Mouse (Mus musculus) hindbrain, embryonic 13.5 days (tissue): ENCODE data around the gene Serpinb1b. TPM values are rescaled to one million over a fixed set of nuclear protein-coding genes. Genes with fewer than 3 reads are reported as not detected.
A peak's percentile ranks its signal among the peaks of the same experiment; 100 is the strongest.

Experiments used
- ATAC-seq: fragments of 200-750 bp; cut with Nextera tagmentation; 2 replicates; pipeline ENCODE4 v1.8.0; 2017; ENCODE audit warnings: moderate TSS enrichment; ENCODE audit not compliant: low FRiP score
- H3K27ac ChIP-seq: fragments of 300-500 bp; sonication (generic); 2 replicates; pipeline ENCODE4 v1.5.1; 2015; ENCODE audit warnings: inconsistent platforms, mild to moderate bottlenecking, moderate library complexity
- H3K27me3 ChIP-seq: fragments of 300-500 bp; sonication (generic); 2 replicates; pipeline ENCODE4 v1.6.1; 2015; ENCODE audit warnings: mild to moderate bottlenecking, inconsistent platforms
- H3K36me3 ChIP-seq: fragments of 300-500 bp; sonication (generic); 2 replicates; pipeline ENCODE4 v1.6.1; 2015; ENCODE audit warnings: mild to moderate bottlenecking, inconsistent platforms
- H3K4me1 ChIP-seq: fragments of 300-500 bp; sonication (generic); replicated peaks from 2 replicates; pipeline ENCODE4 v1.6.1; 2015; ENCODE audit warnings: inconsistent platforms
- H3K4me2 ChIP-seq: fragments of 300-500 bp; sonication (generic); 2 replicates; pipeline ENCODE4 v1.6.1; 2015; ENCODE audit warnings: inconsistent platforms, mild to moderate bottlenecking, moderate library complexity
- H3K4me3 ChIP-seq: fragments of 300-500 bp; sonication (generic); 2 replicates; pipeline ENCODE4 v1.5.1; 2015; ENCODE audit warnings: mild to moderate bottlenecking, inconsistent platforms
- H3K9ac ChIP-seq: fragments of 300-500 bp; sonication (generic); 2 replicates; pipeline ENCODE4 v1.6.1; 2015; ENCODE audit warnings: mild to moderate bottlenecking, inconsistent platforms
- H3K9me3 ChIP-seq: fragments of 300-500 bp; sonication (generic); 2 replicates; pipeline ENCODE4 v1.6.1; 2016; ENCODE audit warnings: inconsistent platforms
- WGBS: fragments of 180-500 bp; shearing (Covaris S2); methylation state at CpG from one replicate; pipeline ENCODE4 v1.1.7; 2015; 5-methylcytosine and 5-hydroxymethylcytosine counted together
- polyA plus RNA-seq: library from polyadenylated mRNA; unstranded; fragments of >200 nt; fragmentation: Nextera tagmentation; extraction: Ambion mirVana; gene quantifications from 2 replicates; pipeline ENCODE4 v1.2.1, GENCODE M21; 2015

Serpinb1b gene
- polyA plus RNA-seq, 1 experiment from 2014 or later, result 14.4 TPM

DNA sequence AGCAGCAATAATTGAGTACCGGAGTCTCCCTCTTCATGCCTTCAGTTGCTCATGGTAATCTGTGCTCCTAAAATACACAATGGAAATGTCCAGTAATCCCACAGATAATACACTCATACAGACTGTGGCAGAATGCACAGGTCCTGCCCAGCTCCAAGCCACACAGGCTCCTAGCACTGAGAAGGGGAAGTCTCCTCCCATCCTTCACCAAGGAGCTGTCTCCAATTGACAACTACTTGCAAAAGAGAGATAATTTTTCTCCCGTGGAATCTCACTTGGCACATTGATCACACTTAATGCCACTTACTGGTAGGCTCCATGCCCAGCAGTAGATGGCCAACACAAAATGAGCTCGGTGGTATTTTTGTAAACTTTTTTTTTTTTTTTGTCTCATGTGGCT is 2.1 kb upstream of the Serpinb1b start:
- Histone ChIP-seq H3K27me3 (no peaks in the 10 kb centered on the region), H3K36me3 (no peaks in the 10 kb centered on the region), H3K4me3 (no peak overlapping the region), H3K9ac (no peak overlapping the region), H3K9me3 (no peaks in the 10 kb centered on the region), H3K4me2 (no peak overlapping the region), H3K4me1 (no peaks in the 10 kb centered on the region), H3K27ac (no peak overlapping the region)
- no peak for ATAC-seq
- WGBS, result 80% methylated on average over 3 of the region's 3 CpGs

DNA sequence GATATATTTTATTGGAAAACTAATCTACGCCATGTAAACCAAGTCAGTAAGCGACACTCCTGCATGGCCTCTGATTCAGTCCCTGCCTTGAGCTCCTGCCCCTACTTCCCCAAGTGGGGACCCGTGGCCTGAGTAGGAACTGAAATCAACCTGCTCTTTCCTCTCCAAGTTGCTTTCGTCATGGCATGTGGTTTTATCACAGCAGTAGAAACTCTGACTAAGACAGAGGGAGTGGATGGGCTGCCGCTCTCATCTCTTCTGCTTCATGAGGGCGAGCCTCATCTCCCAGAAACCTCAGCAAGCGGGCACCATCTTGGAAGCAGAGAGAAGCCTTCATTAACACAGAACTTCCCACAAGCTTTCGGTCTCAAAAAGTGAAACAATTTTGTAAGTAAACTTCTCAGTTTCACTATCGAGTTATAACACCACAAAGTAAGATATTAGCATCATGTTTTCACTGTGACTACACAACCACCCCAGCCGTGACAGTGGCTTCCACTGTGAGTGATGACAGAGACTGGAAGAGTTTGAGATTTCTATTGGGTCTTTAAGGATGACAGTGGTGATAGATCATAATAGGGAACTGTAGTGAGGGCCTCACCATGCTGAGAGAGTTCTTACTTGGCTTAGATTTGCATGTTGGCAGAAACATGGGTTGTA is 1.2 kb upstream of the Serpinb1b start:
- H3K4me3 ChIP-seq, result no peak overlapping the region
- 89% methylated on average over 10 of the region's 10 CpGs for WGBS
- ATAC-seq, result no peak
- no peaks in the 10 kb centered on the region for H3K9me3 ChIP-seq
- H3K4me1 ChIP-seq, result no peaks in the 10 kb centered on the region
- H3K4me2 ChIP-seq, result no peak overlapping the region
- H3K27me3 ChIP-seq, result no peaks in the 10 kb centered on the region
- no peak overlapping the region for H3K27ac ChIP-seq
- no peaks in the 10 kb centered on the region for H3K36me3 ChIP-seq
- H3K9ac ChIP-seq, result no peak overlapping the region

DNA sequence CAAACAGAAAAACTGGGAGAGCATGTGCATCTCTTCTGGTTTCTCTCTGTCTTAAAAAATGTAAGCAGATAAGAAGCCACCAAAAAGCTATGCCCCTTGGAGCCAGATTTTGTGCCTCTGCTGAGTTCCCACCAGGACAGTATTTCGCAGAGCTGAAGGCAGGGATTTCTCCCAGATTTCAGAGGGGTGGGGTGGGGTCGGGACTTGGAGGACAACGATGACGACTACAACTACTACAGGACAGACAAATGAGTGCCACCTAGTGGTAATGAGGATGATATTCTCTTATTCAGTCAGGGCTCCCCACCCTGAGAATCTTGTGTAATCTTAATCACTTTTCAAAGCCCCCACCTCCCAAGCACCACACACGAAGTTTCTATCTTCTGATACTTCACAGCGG is 1.0 kb downstream of the Serpinb1b start:
- Histone ChIP-seq H3K9me3 (no peaks in the 10 kb centered on the region), H3K4me3 (no peak overlapping the region), H3K27me3 (no peaks in the 10 kb centered on the region), H3K27ac (no peak overlapping the region), H3K9ac (no peak overlapping the region), H3K36me3 (no peaks in the 10 kb centered on the region), H3K4me1 (no peaks in the 10 kb centered on the region), H3K4me2 (0 out of 2 replicates have a peak overlapping the region, but pooled peaks have one; percentile 29)
- no peak for ATAC-seq
- 34% methylated on average over 6 of the region's 6 CpGs for WGBS

DNA sequence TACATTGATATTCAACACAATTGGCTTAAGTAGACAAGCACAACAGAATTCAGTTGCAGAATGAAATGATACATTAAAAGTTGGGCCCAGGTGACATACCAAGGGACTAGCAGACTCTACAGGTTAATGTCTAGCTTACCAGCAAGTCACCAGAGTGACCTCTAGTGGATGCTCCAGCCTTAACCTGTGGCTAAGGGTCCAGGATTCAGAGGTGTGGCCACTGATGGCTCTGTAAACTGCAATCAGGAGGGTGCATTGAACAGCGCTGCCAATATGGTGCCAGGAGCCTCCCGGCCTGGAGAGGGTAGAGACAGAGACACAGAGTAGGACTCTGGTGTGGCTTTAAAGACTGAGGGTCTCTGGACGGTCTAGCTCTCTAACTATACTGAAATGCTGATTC is 2.0 kb downstream of the Serpinb1b start:
- no peaks in the 10 kb centered on the region for H3K27me3 ChIP-seq
- peaks cover 5% of the 10 kb centered on the region for H3K4me1 ChIP-seq
- H3K36me3 ChIP-seq, result no peaks in the 10 kb centered on the region
- no peak overlapping the region for H3K27ac ChIP-seq
- no peak overlapping the region for H3K4me2 ChIP-seq
- H3K9me3 ChIP-seq, result no peaks in the 10 kb centered on the region
- ATAC-seq, result no peak
- 28% methylated on average over 3 of the region's 3 CpGs for WGBS
- no peak overlapping the region for H3K4me3 ChIP-seq
- H3K9ac ChIP-seq, result no peak overlapping the region

DNA sequence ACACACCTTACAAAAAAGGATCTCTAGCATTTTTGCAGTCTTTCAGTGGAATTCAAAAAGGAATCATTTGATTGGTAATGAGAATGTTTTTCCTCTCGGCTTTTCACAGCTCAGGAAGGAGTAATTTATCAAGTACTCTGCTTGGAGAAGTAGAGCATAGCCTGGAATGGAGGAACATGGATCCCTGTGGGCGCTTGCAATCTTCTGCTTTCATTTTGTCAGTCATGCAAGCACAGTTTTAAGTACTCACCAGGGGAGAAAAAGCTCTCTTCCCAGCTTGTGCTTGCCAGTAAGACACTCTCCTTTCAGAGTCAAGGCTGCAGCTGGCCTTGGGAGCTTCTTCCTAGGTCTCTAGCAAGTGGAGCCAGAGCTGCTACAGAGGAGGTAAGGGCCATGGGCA is 5.5 kb downstream of the Serpinb1b start:
- no peak for ATAC-seq
- H3K27ac ChIP-seq, result no peak overlapping the region
- peaks cover 8% of the 10 kb centered on the region for H3K4me1 ChIP-seq
- H3K9me3 ChIP-seq, result no peaks in the 10 kb centered on the region
- H3K9ac ChIP-seq, result no peak overlapping the region
- H3K27me3 ChIP-seq, result no peaks in the 10 kb centered on the region
- no peak overlapping the region for H3K4me3 ChIP-seq
- H3K36me3 ChIP-seq, result no peaks in the 10 kb centered on the region
- 59% methylated on average over 2 of the region's 2 CpGs for WGBS
- no peak overlapping the region for H3K4me2 ChIP-seq

DNA sequence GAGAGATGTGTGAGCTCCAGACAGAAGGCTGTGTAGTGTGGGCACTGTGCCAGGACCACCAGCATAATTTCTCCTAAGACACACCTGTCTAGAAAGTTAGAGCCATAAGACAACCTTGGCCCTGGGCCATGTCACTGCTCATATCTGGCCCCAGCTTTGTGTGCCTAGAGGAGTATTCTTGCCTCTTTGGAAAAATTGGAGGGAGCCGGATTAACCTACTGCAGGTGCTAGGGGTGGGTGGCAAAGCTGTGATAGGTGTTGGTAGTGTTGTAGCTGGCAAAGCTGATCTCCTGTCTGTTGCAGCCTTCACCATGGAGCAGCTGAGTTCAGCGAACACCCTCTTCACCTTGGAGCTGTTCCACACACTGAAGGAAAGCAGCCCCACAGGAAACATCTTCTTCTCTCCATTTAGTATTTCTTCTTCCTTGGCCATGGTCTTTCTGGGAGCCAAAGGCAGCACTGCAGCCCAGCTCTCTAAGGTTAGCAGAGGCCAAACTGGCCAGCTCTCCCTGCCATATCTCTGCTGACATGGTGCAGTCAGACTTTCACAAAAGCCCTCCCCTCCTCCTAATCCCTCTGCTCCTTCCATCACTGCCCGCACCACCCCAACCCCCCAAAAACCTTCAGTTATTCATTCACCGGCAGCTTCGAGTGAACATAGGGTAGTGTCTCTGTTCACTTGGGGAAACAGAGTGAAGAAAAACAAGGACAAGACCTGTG is 6.8 kb downstream of the Serpinb1b start:
- Histone ChIP-seq H3K27ac (peak overlapping the region; percentile 35; the same call in 1 of the 2 replicates), H3K9me3 (no peaks in the 10 kb centered on the region), H3K27me3 (no peaks in the 10 kb centered on the region), H3K36me3 (no peaks in the 10 kb centered on the region), H3K4me1 (peaks cover 8% of the 10 kb centered on the region), H3K4me2 (no peak overlapping the region), H3K9ac (no peak overlapping the region), H3K4me3 (no peak overlapping the region)
- 70% methylated on average over 5 of the region's 5 CpGs for WGBS
- peak; percentile 36; the same call in 1 of the 2 replicates for ATAC-seq

DNA sequence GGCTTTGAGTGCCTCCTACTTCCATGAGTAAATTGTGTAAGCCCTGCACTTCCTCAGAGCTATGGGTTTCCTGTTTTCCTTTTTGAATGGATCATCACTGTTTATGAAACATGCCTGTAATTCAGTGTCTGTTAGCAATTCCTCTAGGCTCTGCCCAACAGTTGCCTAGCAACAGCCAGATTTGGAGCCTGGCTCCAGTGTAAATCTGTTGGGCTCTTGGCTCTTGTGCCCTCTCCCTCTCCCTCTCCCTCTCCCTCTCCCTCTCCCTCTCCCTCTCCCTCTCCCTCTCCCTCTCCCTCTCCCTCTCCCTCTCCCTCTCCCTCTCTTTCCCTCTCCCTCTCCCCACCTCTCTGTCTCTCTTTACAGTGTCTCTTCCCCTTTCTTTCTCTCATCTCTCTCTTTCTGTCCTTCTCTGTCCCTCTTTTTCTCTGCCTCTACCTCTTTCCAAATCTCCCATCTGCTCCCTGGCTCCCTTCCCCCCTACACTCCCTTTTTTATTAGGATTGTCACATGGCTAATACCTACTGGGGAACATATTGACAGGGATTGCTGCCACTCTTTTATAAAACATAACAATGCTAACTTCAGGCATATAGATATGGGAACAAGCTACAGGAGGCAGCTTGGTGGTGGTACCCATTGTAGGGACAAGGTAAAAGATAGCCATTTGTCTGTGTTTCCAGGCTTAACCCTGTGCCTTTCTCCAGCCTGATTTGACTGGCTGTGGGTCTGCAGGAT is 7.5 kb downstream of the Serpinb1b start:
- Histone ChIP-seq H3K36me3 (no peaks in the 10 kb centered on the region), H3K4me1 (peaks cover 8% of the 10 kb centered on the region), H3K4me2 (no peak overlapping the region), H3K9me3 (no peaks in the 10 kb centered on the region), H3K27ac (peak overlapping the region; percentile 35; the same call in 1 of the 2 replicates), H3K9ac (no peak overlapping the region), H3K27me3 (no peaks in the 10 kb centered on the region), H3K4me3 (no peak overlapping the region)
- ATAC-seq, result peak; percentile 88

DNA sequence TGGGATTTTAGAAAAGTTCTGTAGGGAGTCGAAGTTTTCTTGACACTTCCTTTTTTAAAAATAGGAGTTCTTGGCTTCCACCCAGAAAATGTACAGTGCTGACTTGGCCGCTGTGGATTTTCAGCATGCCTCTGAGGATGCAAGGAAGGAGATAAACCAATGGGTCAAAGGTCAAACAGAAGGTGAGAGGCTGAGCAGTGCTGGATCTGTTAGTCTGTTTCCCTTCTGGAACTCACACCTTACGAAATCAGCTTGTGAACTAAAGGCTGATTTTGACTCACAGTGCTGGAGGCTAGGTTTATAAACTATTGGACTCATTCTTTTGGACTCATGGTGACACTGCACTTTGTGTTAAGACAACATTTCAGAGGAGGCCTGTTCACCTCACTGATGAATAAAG is 11.2 kb downstream of the Serpinb1b start:
- WGBS, result 89% methylated on average over 3 of the region's 3 CpGs
- ATAC-seq, result no peak
- H3K4me2 ChIP-seq, result no peak overlapping the region

DNA sequence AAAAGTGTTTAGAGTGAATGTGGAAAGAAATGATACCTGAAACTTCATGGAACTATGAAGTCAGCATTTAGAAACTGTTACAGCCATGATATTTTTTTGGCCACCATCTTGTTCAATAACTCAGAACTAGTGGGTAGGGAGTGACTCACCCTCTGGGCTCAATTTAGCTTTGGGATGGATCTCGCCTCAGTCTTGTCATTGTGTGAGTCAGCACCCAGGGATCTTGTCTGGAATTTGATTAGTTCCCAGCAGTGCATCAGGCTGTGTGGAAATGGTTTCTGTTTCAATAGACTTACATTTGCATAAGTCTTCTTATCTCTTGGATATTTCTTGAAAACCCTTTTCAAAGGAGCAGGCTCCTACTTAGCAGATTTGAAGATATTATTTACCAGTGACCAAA is 12.2 kb downstream of the Serpinb1b start:
- Histone ChIP-seq H3K36me3 (no peaks in the 10 kb centered on the region), H3K4me2 (no peak overlapping the region), H3K27me3 (no peaks in the 10 kb centered on the region), H3K27ac (no peak overlapping the region), H3K4me3 (no peak overlapping the region), H3K4me1 (peaks cover 1% of the 10 kb centered on the region), H3K9ac (no peak overlapping the region), H3K9me3 (no peaks in the 10 kb centered on the region)
- WGBS, result 80% methylated on average over 1 of the region's 1 CpGs
- no peak for ATAC-seq

More for the DNA sequence above, 11.2 kb downstream of the Serpinb1b start:
- H3K4me3 ChIP-seq, result no peak overlapping the region
- no peaks in the 10 kb centered on the region for H3K9me3 ChIP-seq
- H3K9ac ChIP-seq, result no peak overlapping the region
- peaks cover 8% of the 10 kb centered on the region for H3K4me1 ChIP-seq
- no peaks in the 10 kb centered on the region for H3K36me3 ChIP-seq
- no peak overlapping the region for H3K27ac ChIP-seq
- no peaks in the 10 kb centered on the region for H3K27me3 ChIP-seq

DNA sequence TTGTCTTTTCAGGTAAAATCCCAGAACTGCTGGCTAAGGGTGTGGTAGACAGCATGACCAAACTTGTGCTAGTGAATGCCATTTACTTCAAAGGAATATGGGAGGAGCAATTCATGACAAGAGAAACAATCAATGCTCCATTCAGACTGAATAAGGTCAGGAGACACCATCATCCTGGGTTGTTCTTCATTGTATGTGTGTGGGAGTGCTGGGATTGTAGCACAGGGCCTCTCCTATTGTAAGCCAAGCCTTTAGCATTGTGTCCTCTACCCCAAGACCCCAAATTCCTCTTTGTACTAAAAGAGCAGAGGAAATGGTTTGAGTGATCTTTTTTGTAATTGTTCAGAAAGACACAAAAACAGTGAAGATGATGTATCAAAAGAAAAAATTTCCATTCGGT is 12.9 kb downstream of the Serpinb1b start:
- Histone ChIP-seq H3K9me3 (no peaks in the 10 kb centered on the region), H3K27me3 (no peaks in the 10 kb centered on the region), H3K4me1 (no peaks in the 10 kb centered on the region), H3K36me3 (no peaks in the 10 kb centered on the region), H3K4me3 (no peak overlapping the region), H3K4me2 (no peak overlapping the region), H3K27ac (no peak overlapping the region), H3K9ac (no peak overlapping the region)
- 73% methylated on average over 1 of the region's 1 CpGs for WGBS
- no peak for ATAC-seq

DNA sequence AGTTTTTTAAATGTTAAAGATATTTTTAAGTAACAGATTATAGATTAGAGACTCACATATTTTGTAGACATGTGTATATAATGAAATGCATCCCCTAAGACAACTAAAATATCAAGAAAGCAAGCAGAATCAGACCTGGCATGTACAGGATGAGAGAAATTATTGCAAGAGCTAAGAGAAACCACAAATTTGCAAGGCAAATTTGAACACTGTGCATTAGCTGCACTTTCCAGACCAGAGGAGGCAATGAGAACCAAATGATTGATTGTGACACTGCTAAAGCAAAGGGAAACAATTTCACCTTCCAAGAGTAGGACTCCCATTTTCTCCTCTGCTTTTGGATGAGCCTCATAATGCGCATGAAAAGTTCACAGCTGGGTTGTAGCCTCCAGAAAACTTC is 17.2 kb downstream of the Serpinb1b start:
- Histone ChIP-seq H3K36me3 (no peaks in the 10 kb centered on the region), H3K27me3 (no peaks in the 10 kb centered on the region), H3K27ac (no peak overlapping the region), H3K4me1 (no peaks in the 10 kb centered on the region), H3K4me3 (no peak overlapping the region), H3K9ac (no peak overlapping the region), H3K9me3 (no peaks in the 10 kb centered on the region), H3K4me2 (no peak overlapping the region)
- WGBS, result 89% methylated on average over 1 of the region's 1 CpGs
- ATAC-seq, result no peak

DNA sequence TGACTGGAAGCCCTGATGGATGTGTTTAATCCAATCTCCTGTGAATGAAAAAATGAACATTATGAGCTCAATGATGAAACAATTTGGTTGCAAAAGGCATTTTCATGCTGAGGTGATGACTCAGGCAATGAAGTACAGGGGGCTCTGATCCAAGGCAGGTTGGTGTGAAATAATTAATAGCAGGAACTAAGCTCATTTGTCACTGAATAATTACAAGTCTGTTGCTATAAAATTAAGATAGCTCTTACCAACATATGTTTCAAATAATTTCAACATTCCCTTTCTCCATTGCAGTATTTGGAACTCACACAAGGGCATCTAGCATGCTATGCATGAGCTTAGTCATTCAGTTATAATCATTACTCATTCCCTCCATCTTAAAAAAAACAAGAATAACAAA is 27.3 kb downstream of the Serpinb1b start:
- Histone ChIP-seq H3K27me3 (no peaks in the 10 kb centered on the region), H3K4me2 (no peak overlapping the region), H3K36me3 (no peaks in the 10 kb centered on the region), H3K9me3 (peaks cover 3% of the 10 kb centered on the region; the same call in 1 of the 2 replicates), H3K4me1 (no peaks in the 10 kb centered on the region), H3K9ac (no peak overlapping the region), H3K27ac (no peak overlapping the region), H3K4me3 (no peak overlapping the region)
- ATAC-seq, result no peak
